Mouse (Mus musculus) embryonic facial prominence, embryonic 10.5 days (tissue): ENCODE measurements around the gene Bag6. TPM values are rescaled to one million over a fixed set of nuclear protein-coding genes. Genes with fewer than 3 reads are reported as not detected.

Experiments
- DNase-seq: peaks from one replicate; pipeline ENCODE4 v3.0.0-alpha.2; 2017; ENCODE audit warnings: low spot score
- H3K27ac ChIP-seq: fragments of 300-500 bp; sonication (generic); replicated peaks from 2 replicates; pipeline ENCODE4 v1.5.1; 2016; ENCODE audit warnings: mild to moderate bottlenecking
- H3K27me3 ChIP-seq: fragments of 300-500 bp; sonication (generic); replicated peaks from 2 replicates; pipeline ENCODE4 v1.6.1; 2016; ENCODE audit warnings: low read depth, mild to moderate bottlenecking; ENCODE audit not compliant: poor library complexity, severe bottlenecking
- H3K36me3 ChIP-seq: fragments of 300-500 bp; sonication (generic); replicated peaks from 2 replicates; pipeline ENCODE4 v1.6.1; 2016; ENCODE audit warnings: mild to moderate bottlenecking, moderate library complexity
- H3K4me1 ChIP-seq: fragments of 300-500 bp; sonication (generic); 2 replicates; pipeline ENCODE4 v1.6.1; 2016
- H3K4me3 ChIP-seq: fragments of 300-500 bp; sonication (generic); 2 replicates; pipeline ENCODE4 v1.5.1; 2016; ENCODE audit warnings: mild to moderate bottlenecking, moderate library complexity
- H3K9me3 ChIP-seq: fragments of 300-500 bp; sonication (generic); 2 replicates; pipeline ENCODE4 v1.6.1; 2016; ENCODE audit warnings: mild to moderate bottlenecking
- WGBS: fragments of 180-500 bp; shearing (Covaris S2); methylation state at CpG from one replicate; pipeline ENCODE4 v1.1.7; 2016; 5-methylcytosine and 5-hydroxymethylcytosine counted together
- polyA plus RNA-seq: library from polyadenylated mRNA; unstranded; fragments of >200 nt; fragmentation: Nextera tagmentation; extraction: Ambion mirVana; gene quantifications from 2 replicates; pipeline ENCODE4 v1.2.1, GENCODE M21; 2016

The Bag6 gene
- polyA plus RNA-seq, 1 experiment from 2014 or later: 77.8 TPM

- Histone ChIP-seq H3K27ac (peak overlapping the region; percentile 99), H3K9me3 (no peaks in the 10 kb centered on the region), H3K4me3 (peak overlapping the region; percentile 99), H3K36me3 (peaks cover 24% of the 10 kb centered on the region), H3K4me1 (peaks cover 34% of the 10 kb centered on the region), H3K27me3 (no peaks in the 10 kb centered on the region)
- 27% methylated on average over 12 of the region's 12 CpGs for WGBS
- DNase-seq: no peak
Measured at GRCm38 (mm10) chr17:35165451-35166155, 30.6 kb downstream of the Bag6 start.

GRCm38 (mm10) chr17:35166352-35167035 is 31.5 kb downstream of the Bag6 start:
- peak overlapping the region; percentile 99 for H3K4me3 ChIP-seq
- peaks cover 33% of the 10 kb centered on the region for H3K4me1 ChIP-seq
- peak; percentile 54 for DNase-seq
- WGBS: 74% methylated on average over 8 of the region's 8 CpGs
- peaks cover 15% of the 10 kb centered on the region for H3K36me3 ChIP-seq
- H3K27me3 ChIP-seq: no peaks in the 10 kb centered on the region
- peak overlapping the region; percentile 99 for H3K27ac ChIP-seq
- no peaks in the 10 kb centered on the region for H3K9me3 ChIP-seq

- Histone ChIP-seq H3K36me3 (peaks cover 2% of the 10 kb centered on the region), H3K27me3 (no peaks in the 10 kb centered on the region), H3K9me3 (no peaks in the 10 kb centered on the region), H3K4me3 (no peak overlapping the region), H3K27ac (no peak overlapping the region), H3K4me1 (peaks cover 20% of the 10 kb centered on the region)
- no peak for DNase-seq
- 87% methylated on average over 7 of the region's 7 CpGs for WGBS
Measured at GRCm38 (mm10) chr17:35167794-35168193, 32.8 kb downstream of the Bag6 start.

GRCm38 (mm10) chr17:35168541-35169207 is 33.7 kb downstream of the Bag6 start:
- DNase-seq: no peak
- no peaks in the 10 kb centered on the region for H3K9me3 ChIP-seq
- peaks cover 12% of the 10 kb centered on the region for H3K4me1 ChIP-seq
- no peaks in the 10 kb centered on the region for H3K27me3 ChIP-seq
- no peak overlapping the region for H3K4me3 ChIP-seq
- H3K36me3 ChIP-seq: no peaks in the 10 kb centered on the region
- whole genome bisulfite sequencing: 23% methylated on average over 4 of the region's 4 CpGs
- H3K27ac ChIP-seq: no peak overlapping the region

- H3K36me3 ChIP-seq: no peaks in the 10 kb centered on the region
- no peaks in the 10 kb centered on the region for H3K9me3 ChIP-seq
- 0 out of 2 replicates have a peak overlapping the region, but pooled peaks have one; percentile 13 for H3K4me3 ChIP-seq
- WGBS: 77% methylated on average over 11 of the region's 11 CpGs
- no peaks in the 10 kb centered on the region for H3K27me3 ChIP-seq
- no peak overlapping the region for H3K27ac ChIP-seq
- peaks cover 3% of the 10 kb centered on the region; the same call in 1 of the 2 replicates for H3K4me1 ChIP-seq
- no peak for DNase-seq
Measured at GRCm38 (mm10) chr17:35172445-35173234, 37.7 kb downstream of the Bag6 start.

GRCm38 (mm10) chr17:35173329-35173728 is 38.4 kb downstream of the Bag6 start:
- no peaks in the 10 kb centered on the region for H3K9me3 ChIP-seq
- H3K36me3 ChIP-seq: no peaks in the 10 kb centered on the region
- no peak overlapping the region; the same call in 1 of the 2 replicates for H3K27ac ChIP-seq
- no peak for DNase-seq
- H3K4me1 ChIP-seq: peaks cover 3% of the 10 kb centered on the region; the same call in 1 of the 2 replicates
- H3K4me3 ChIP-seq: no peak overlapping the region
- WGBS: 85% methylated on average over 3 of the region's 3 CpGs
- no peaks in the 10 kb centered on the region for H3K27me3 ChIP-seq

- Histone ChIP-seq H3K36me3 (no peaks in the 10 kb centered on the region), H3K4me1 (no peaks in the 10 kb centered on the region), H3K27me3 (no peaks in the 10 kb centered on the region), H3K9me3 (no peaks in the 10 kb centered on the region), H3K4me3 (no peak overlapping the region), H3K27ac (no peak overlapping the region)
- DNase-seq: no peak
- WGBS: 67% methylated on average over 8 of the region's 8 CpGs
Measured at GRCm38 (mm10) chr17:35174201-35174977, 39.4 kb downstream of the Bag6 start.

GRCm38 (mm10) chr17:35175382-35175781 is 40.4 kb downstream of the Bag6 start:
- no peak for DNase-seq
- Histone ChIP-seq H3K9me3 (no peaks in the 10 kb centered on the region), H3K4me3 (0 out of 2 replicates have a peak overlapping the region, but pooled peaks have one; percentile 16), H3K27ac (no peak overlapping the region), H3K27me3 (no peaks in the 10 kb centered on the region), H3K4me1 (no peaks in the 10 kb centered on the region), H3K36me3 (no peaks in the 10 kb centered on the region)
- whole genome bisulfite sequencing: 79% methylated on average over 6 of the region's 6 CpGs

- WGBS: 53% methylated on average over 2 of the region's 2 CpGs
- DNase-seq: no peak
- Histone ChIP-seq H3K36me3 (no peaks in the 10 kb centered on the region), H3K4me3 (0 out of 2 replicates have a peak within 1 kb of the TSS, but pooled peaks have one; percentile 16), H3K27ac (no peak within 1 kb of the TSS), H3K27me3 (no peaks in the 10 kb centered on the region), H3K4me1 (no peaks in the 10 kb centered on the region), H3K9me3 (no peaks in the 10 kb centered on the region)
Measured at GRCm38 (mm10) chr17:35175968-35176367, 41.0 kb downstream of the Bag6 start, which contains the start of gene Aif1. Gene Aif1 (minus strand): TSS chr17:35176068.

- DNase-seq: peak; percentile 80
- H3K4me1 ChIP-seq: no peaks in the 10 kb centered on the region
- WGBS: 9% methylated on average over 5 of the region's 5 CpGs
- H3K4me3 ChIP-seq: no peak overlapping the region
- no peaks in the 10 kb centered on the region for H3K27me3 ChIP-seq
- H3K27ac ChIP-seq: no peak overlapping the region
- H3K36me3 ChIP-seq: no peaks in the 10 kb centered on the region
- H3K9me3 ChIP-seq: no peaks in the 10 kb centered on the region
Measured at GRCm38 (mm10) chr17:35178528-35178927, 43.5 kb downstream of the Bag6 start.

- H3K27me3 ChIP-seq: no peaks in the 10 kb centered on the region
- H3K4me3 ChIP-seq: no peak overlapping the region
- H3K36me3 ChIP-seq: no peaks in the 10 kb centered on the region
- 0 out of 2 replicates have a peak, but pooled peaks cover 6% of the 10 kb centered on the region for H3K4me1 ChIP-seq
- DNase-seq: no peak
- WGBS: 89% methylated on average over 5 of the region's 5 CpGs
- no peak overlapping the region for H3K27ac ChIP-seq
- no peaks in the 10 kb centered on the region for H3K9me3 ChIP-seq
Measured at GRCm38 (mm10) chr17:35180093-35180492, 45.1 kb downstream of the Bag6 start.
